In the genomic region with DNA sequence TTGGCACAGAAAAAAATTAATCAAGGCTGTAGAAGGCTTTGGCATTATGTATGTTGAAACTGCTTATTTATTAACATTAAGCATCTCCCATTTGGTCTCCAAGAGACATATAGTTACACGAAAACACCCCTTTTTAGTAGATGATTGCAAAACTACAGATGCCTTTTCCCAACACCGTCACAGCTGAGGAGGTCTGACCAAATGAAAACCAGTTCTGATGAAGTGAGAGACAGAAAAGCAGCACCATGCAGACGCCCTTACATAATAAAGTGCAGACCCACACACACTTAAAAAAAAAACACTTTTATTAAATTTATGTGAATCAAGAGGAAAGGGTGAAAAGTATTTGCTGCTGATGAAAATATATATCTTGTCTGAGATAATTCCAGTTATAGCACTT, we compare ENCODE assay signal across 17 mouse cellular contexts.
"Had no signal": no experiment of that assay in that cellular context is flagged by ENCODE, and none has a peak within 500 bp of the region (broad histone marks: within the 10 kb centered on the region; RNA-seq: fewer than 3 reads in every experiment).

No protein-coding gene starts in this region.

- H3K27me3 ChIP-seq: neural tube, embryonic 12.5 days; neural tube, embryonic 13.5 days; neural tube, embryonic 15.5 days; stomach, embryonic 15.5 days had no signal

- H3K27ac ChIP-seq: neural tube, embryonic 12.5 days; neural tube, embryonic 13.5 days; neural tube, embryonic 15.5 days; stomach, embryonic 15.5 days; stomach, postnatal 0 days had no signal

- H3K4me3 ChIP-seq: neural tube, embryonic 12.5 days; neural tube, embryonic 13.5 days; neural tube, embryonic 15.5 days; stomach, embryonic 15.5 days had no signal

- H3K9me3 ChIP-seq: neural tube, embryonic 12.5 days; neural tube, embryonic 13.5 days; neural tube, embryonic 15.5 days; stomach, embryonic 15.5 days had no signal

- H3K4me1 ChIP-seq: neural tube, embryonic 12.5 days; neural tube, embryonic 13.5 days; neural tube, embryonic 15.5 days; stomach, embryonic 15.5 days had no signal

- H3K9ac ChIP-seq: neural tube, embryonic 12.5 days; neural tube, embryonic 13.5 days; neural tube, embryonic 15.5 days; stomach, embryonic 15.5 days had no signal

- H3K4me2 ChIP-seq: neural tube, embryonic 12.5 days; neural tube, embryonic 13.5 days; neural tube, embryonic 15.5 days; stomach, embryonic 15.5 days had no signal

- H3K36me3 ChIP-seq: neural tube, embryonic 12.5 days; neural tube, embryonic 13.5 days; neural tube, embryonic 15.5 days; stomach, embryonic 15.5 days had no signal

- DNase-seq: retina, postnatal 1 day; right cerebral cortex, adult 18-20 months; right cerebral cortex, postnatal 14 days; right cerebral cortex, postnatal 25 days; right cerebral cortex, postnatal 4 days; spleen, adult 18-20 months; thymus, adult 18-20 months; thymus, adult 2 months; thymus, postnatal 14 days; thymus, postnatal 25 days; thymus, postnatal 36 days; thymus, postnatal 4 days had no signal
